Mouse (Mus musculus): Measurements from ENCODE around the gene Gab2.
"Not testable (repeated sequence)": the region's sequence is repeated elsewhere in the genome, so short reads cannot be mapped to it uniquely, and the experiment has no call there.

Gene Gab2

DNA sequence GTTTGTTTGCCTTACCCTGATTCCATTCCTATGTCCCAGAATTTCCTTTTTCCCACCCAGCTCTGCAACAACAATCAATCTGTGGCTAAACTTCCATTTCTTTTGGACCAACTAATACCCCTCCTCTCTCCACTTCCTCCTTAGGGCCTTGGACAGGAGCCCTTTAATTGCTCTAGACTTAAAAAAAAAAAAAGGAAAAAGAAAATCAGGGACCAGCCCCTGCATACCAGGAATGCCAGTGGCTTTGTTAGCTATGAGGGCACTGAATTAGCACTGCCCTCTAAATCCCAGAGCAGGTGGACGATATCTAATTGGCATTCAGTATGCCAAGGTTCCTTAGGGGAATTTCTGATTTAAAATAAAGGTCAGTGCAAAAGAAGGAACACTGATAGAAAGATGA is 47.6 kb downstream of the Gab2 start:
- DNase-seq (ENCODE audit: extremely low read depth, insufficient read length, low spot score) = peak; percentile 22

DNA sequence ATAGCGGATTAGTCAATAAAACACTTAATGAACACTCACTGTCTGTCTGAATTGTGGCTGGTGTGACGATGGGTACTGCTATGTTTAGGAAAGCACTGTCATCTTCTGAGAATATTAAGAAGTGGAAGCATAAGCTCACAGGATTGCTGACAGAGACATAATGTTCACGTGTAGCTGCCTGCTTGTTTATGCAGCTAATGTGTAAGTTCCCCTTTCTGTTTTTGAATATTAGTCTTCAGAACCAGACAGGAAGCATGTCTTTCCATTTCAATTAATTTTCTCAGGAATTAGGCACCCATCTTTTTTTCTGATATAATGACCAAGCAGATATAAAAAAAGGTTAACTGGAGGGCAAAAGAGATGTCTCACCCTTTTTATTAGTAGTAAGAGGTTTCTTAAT is 55.1 kb downstream of the Gab2 start:
- no peak for DNase-seq (ENCODE audit: extremely low read depth, insufficient read length, low spot score)

DNA sequence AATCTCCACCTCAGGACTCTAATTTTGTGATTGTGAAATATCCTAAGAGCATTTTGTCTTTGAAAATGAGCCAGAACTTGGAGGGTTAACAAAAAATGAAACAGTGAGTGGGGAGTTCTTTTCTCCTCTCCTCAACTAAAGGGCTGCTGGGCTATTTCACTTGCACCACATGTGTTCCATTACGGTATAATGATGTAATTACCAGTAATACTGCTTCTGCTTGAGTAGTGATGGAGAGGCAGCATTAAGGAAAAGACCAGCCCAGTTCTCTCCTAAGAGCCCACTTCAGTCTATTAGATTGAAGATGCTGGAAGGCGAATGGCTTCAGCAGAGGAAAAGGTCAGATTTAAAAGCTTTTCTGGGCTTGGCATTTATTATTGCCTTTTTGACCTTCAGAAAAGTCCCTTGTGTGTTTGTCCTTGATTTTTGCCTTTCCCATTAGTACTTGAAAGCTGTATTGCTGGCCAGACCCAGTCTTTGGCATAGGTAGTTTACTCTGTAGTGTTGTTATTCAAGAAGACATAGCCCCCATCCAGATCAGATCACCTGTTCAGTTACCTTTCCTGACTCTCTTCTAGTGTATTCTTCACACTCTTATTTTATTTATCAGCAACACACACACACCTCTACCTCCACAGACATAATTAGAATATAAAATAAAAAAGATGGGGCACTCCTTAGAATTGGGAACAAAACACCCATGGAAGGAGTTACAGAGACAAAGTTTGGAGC is 69.9 kb downstream of the Gab2 start:
- DNase-seq (ENCODE audit: extremely low read depth, insufficient read length, low spot score) = no peak

DNA sequence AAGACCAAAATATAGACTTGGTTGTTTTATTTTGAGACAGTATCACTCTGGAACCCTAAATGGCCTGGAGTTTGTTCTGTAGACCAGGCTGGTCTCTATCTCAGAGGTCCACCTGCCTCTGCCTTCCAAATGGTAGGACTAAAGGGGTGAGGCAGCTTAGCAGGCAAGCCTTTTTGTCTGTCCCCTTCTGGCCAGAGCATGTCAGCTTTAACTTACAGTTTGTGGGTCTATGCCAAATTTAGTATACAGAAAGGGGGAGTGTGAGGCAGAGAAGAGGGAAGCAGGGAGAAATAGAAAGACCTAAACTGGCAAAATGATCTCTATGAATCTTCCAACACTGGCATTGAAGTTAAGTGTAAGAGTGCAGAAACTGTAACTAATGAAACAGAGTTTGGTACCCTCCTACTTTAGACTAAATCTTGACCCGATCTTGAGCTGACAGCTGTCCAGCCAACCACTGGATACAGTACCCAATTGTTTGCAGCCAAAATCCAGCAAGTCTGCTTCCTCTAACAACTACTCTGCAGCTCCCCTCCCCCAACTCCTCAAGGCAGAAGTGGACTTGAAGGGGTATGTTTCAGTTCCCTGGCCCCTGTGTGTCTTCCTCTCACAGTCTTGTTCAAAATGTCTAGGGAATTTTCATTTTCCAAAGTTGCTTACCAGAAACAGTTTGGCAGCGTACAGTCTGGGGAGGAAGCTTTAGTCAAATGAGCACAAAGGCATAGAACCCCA is 73.5 kb downstream of the Gab2 start:
- DNase-seq (ENCODE audit: extremely low read depth, insufficient read length, low spot score) = no peak

DNA sequence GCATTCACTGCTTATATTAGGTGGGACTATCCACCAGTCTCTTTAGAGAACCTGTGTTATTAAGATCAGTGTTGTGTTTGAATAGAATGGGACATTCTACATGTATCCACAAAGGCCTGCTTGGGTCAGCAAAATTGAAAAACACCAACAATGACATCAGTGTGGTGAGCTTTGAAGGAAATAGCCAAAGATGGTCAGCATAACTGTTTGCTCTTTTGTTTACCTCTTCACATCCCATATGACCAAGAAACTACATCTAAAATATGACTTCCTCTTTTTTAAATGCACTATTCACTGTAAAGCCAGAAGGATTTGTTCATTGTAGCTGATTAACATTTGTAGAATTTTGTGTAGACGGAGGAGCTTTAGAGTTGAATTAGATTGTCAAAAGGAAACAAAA is 82.9 kb downstream of the Gab2 start:
- no peak for DNase-seq (ENCODE audit: extremely low read depth, insufficient read length, low spot score)

- DNase-seq (ENCODE audit: extremely low read depth, insufficient read length, low spot score) = no peak
These were observed 89.7 kb downstream of the Gab2 start for GRCm38 (mm10) chr7:97171089-97171488.

DNA sequence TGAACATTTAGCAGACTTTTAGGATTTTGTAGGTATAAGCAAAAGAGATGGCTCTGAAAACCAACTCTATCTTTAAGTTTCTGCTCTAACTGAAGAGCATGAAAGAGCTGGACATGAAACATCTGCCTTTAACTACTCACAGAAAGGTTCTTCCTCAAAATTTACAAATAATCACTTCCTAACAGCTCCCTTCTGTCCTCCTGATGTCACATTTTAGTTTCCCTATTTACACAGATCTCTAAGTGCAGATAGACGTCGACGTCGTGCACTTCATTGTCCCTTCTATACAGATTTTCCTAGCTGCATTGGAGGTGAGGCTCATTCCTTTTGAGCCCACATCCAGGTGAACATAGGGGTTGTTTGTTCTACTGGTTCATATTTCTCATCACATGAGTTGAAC is 90.3 kb downstream of the Gab2 start:
- no peak for DNase-seq (ENCODE audit: extremely low read depth, insufficient read length, low spot score)

DNA sequence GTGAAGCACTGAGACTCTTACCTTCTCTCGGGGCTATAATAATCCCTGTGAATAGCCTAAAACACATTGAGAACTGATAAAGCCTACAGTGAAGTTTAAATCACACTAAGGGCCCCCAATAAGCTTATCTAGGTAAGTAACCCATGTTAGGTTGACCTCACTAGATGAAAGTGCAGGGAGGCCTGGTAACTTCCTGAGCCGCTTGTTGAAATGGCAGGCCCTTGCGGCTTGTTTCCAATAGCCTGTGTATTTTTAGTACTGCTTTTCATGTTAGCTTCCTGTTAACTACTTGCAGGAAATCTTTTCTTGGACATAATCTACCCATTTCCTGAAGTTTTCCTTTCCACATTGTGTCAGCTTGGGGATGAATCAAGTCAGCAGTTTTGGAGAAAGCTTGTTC is 90.7 kb downstream of the Gab2 start:
- DNase-seq (ENCODE audit: extremely low read depth, insufficient read length, low spot score) = no peak

- DNase-seq (ENCODE audit: extremely low read depth, insufficient read length, low spot score) = no peak
These were observed 100.5 kb downstream of the Gab2 start for GRCm38 (mm10) chr7:97181931-97182330.

DNA sequence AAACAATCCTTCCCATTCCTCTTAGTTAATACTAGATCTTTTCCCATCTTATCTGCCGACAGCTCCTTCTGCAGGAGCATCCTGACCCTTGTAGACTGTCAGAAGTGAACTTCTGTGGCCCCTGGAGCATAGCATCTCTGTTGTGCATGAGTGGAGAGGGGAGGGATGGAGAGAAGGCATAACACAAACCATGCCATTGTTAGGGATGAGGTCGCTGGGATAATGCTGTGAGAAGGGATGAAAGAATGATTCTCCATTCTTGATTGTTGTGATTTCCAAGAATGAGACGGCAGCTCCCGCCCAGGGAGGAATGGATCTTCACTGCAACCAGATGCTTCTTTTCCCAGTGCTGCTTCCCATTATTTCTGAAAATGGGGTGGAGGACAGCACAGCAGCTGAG is 102.0 kb downstream of the Gab2 start:
- DNase-seq (ENCODE audit: extremely low read depth, insufficient read length, low spot score) = no peak

GRCm38 (mm10) chr7:97184005-97184404 is 102.6 kb downstream of the Gab2 start:
- no peak for DNase-seq (ENCODE audit: extremely low read depth, insufficient read length, low spot score)

DNA sequence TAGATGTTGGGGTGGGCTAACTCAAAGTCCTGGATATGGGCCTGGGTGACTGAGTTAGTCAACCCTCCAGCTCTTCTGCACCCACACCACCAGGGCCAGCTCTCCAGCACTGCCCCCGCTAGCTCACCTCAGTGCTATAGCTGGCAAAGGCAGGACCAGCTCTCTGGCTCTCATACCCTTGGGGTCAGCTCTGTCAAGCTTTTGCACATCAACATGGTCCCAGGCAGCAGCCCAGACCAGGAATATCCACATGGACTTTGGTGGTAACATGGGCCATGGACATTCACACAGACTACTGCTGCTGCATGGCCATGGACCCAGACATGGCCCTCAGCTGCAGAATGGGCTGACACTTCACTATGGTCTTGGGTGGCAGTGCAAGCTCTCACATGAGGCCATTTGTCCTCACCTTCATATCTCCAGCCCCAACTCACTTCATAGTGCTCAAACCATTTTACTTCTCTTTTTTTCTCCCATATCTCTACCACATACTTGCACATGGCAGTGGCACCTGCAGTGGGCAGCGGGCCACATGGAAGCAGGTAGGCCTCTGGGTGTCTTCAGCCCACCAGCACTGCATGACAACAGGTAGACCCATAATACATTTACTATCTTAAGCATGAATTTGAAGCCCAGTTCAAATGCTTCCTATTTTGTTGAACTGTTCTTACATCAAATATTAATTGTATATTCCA is 106.1 kb downstream of the Gab2 start:
- no peak for DNase-seq (ENCODE audit: extremely low read depth, insufficient read length, low spot score)

DNA sequence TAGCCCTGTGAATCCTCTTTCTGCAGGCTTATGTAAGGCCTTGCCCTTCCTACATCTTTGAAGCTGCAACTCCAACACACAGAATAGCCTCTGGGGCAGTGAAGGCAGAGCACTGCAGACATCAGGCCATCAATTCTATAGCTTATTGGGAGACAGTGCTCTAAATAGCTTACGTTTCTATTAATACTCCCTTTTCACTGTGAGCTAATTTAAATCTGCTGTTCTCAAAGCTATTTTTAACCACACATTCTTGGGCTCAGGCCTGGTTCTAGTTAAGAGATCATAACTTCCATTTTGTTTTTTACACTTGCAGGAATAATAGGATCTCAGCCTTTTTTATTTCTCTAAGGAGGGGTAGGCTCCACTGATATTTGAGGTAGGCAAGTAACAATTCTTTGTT is 107.7 kb downstream of the Gab2 start:
- no peak for DNase-seq (ENCODE audit: extremely low read depth, insufficient read length, low spot score)

- DNase-seq (ENCODE audit: extremely low read depth, insufficient read length, low spot score) = no peak
These were observed 122.5 kb downstream of the Gab2 start for GRCm38 (mm10) chr7:97203907-97204306.

DNA sequence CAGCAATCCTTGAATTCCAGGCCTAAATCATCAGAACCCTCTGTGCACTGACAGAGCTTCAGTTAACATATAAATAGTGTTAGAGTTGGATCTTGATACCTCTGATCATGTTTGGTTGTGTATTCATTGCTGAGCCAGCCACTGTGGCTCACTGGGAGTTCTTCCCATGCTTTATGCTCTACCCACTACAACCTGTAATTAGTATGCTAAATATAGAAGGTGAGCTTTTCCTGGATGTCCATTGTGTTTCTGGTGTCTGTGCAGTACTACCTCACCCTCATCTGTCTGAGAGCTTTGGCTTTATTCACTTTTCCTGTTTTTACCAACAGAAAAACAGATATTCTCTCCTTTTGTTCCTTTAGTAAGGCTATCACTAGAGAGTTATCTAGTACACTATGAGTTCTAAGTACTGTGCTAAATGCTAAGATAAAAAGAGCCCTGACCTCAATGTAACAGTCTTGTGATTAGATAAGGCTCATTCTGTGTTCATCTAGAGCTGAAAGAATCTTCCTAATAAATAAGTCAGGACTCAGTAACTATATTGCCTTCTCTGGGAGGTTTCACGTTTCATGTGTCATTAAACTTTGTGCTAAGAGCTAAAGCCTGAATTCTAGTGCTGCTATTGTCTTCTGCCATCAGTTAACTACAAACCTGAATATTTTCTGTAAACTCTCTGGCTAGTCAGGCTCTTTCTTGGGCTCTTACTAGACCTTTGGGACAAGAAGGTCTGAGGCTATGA is 127.6 kb downstream of the Gab2 start:
- DNase-seq (ENCODE audit: extremely low read depth, insufficient read length, low spot score) = no peak

GRCm38 (mm10) chr7:97210064-97210685 is 128.8 kb downstream of the Gab2 start:
- no peak for DNase-seq (ENCODE audit: extremely low read depth, insufficient read length, low spot score)

GRCm38 (mm10) chr7:97211117-97211516 is 129.7 kb downstream of the Gab2 start:
- no peak for DNase-seq (ENCODE audit: extremely low read depth, insufficient read length, low spot score)

GRCm38 (mm10) chr7:97223836-97224235 is 142.4 kb downstream of the Gab2 start:
- DNase-seq (ENCODE audit: extremely low read depth, insufficient read length, low spot score) = no peak

- DNase-seq (ENCODE audit: extremely low read depth, insufficient read length, low spot score) = no peak
These were observed 164.0 kb downstream of the Gab2 start for GRCm38 (mm10) chr7:97245261-97245949.

DNA sequence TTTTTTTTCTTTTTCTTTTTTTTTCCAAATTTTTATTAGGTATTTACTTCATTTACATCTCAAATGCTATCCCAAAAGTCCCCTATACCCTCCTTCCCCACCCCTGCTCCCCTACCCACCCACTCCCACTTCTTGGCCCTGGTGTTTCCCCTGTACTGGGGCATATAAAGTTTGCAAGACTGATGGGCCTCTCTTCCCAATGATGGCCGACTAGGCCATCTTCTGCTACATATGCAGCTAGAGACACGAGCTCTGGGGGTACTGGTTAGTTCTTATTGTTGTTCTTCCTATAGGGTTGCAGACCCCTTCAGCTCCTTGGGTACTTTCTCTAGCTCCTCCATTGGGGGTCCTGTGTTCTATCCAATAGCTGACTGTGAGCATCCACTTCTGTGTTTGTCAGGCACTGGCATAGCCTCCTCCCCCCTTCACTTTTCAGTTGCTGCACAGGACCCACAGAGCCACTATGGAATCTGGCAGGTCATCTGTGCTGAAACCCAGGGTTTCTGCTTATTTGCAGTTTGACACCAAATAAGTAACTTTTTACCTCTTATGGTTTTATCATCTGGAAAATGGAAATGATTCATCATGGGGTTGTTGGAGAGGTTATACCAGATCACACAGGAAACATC is 164.7 kb downstream of the Gab2 start:
- DNase-seq (ENCODE audit: extremely low read depth, insufficient read length, low spot score) = not testable (repeated sequence)

Measured in 3134 (cell line).